Mouse (Mus musculus): Measurements from ENCODE around the gene Exosc8.

DNA sequence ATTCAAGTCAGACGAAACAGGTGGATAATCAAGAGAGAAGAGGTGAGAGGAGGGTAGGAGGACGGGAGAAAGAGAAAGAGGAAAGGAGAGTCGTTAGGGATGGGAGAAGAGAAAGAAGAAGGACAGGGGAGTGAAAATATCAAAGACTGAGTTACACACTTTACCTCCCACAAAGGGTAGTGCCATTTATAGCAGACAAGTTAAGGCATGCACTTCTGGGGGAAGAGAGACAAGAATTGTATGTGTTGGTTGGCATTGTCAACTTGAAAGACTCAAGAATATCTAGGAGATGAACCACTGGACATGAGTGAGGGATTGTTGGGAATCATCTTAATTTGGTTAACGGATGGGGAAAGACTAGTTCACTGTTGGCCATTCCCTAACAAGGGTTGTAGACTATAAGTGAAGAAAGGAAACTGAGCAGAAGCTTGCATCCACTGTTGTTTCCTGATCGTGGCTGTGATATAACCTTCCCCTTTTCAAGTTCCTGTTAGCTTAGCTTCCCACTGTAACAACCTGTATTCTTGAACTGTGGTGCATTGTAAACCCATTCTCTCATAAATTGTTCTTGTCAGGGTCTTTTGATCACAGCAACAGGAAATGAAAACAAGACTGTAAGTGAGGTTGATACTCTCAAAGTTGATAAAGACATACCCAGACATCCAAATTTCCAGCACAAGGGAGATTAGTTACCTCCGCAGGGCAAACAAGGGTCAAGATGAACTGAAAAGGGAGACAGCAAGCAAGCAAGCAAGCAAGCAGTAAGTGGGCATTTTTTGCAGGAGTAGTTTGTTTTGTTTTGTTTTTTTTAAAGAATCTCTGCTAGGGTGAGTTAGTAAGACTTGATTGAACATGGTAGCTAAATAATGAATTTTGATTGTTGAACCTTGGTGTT is 53.6 kb downstream of the Exosc8 start:
- no peak for TF ChIP-seq EP300 (IDR thresholded peaks at IDR 0.05; ENCODE audit: insufficient read depth, low read depth, low read length)
- no peak for TF ChIP-seq CTCF (IDR thresholded peaks at IDR 0.05)
- no peak for TF ChIP-seq POLR2A (IDR thresholded peaks at IDR 0.05; ENCODE audit: insufficient read depth, low read depth, low read length)

Measured in heart, adult 2 months (tissue).